Mouse (Mus musculus) lung, postnatal 0 days (tissue): Measurements from ENCODE around the gene Kcp.

ENCODE experiments used
- CTCF ChIP-seq: IDR thresholded peaks from 2 replicates; pipeline ENCODE4 v1.5.1; 2016; ENCODE audit warnings: antibody characterized with exemption, mild to moderate bottlenecking
- EP300 ChIP-seq: IDR thresholded peaks from 2 replicates; pipeline ENCODE4 v1.6.1; 2016; ENCODE audit warnings: antibody characterized with exemption, mild to moderate bottlenecking, control low read depth

DNA sequence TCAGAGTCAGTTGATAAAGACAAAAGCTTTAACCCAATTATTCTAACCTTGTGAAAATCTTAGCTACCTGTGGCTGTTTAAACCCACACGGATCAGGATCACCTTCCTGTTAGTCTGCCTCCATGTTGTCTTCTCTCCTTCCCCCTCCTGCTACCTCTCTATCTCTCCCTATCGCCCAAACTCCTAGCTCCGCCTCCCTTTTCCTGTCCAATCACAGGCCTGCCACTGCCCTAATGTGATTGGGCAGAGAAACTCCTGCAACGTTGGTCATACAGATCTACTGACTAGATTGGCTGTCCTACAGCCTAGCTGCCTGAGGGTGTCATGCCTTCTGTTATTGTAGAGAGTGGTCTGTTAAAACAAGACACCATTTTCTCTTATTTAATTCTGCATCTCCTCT is 57.9 kb downstream of the Kcp start:
- TF ChIP-seq CTCF: no peak
- TF ChIP-seq EP300: no peak
